Mouse (Mus musculus) embryonic facial prominence, embryonic 14.5 days (tissue): ENCODE measurements around the gene Dhrs4. TPM values are rescaled to one million over a fixed set of nuclear protein-coding genes. Genes with fewer than 3 reads are reported as not detected.

Source experiments
- ATAC-seq: fragments of 200-750 bp; cut with Nextera tagmentation; 2 replicates; pipeline ENCODE4 v1.8.0; 2017; ENCODE audit warnings: low read depth, moderate number of reproducible peaks, moderate TSS enrichment
- DNase-seq: peaks from one replicate; pipeline ENCODE4 v3.0.0-alpha.2; 2015; ENCODE audit warnings: low spot score
- H3K27ac ChIP-seq: fragments of 300-500 bp; sonication (generic); replicated peaks from 2 replicates; pipeline ENCODE4 v1.5.1; 2014; ENCODE audit warnings: low read depth, mild to moderate bottlenecking, low read length, moderate library complexity
- H3K27me3 ChIP-seq: fragments of 300-500 bp; sonication (generic); replicated peaks from 2 replicates; pipeline ENCODE4 v1.6.1; 2014; ENCODE audit warnings: low read length; ENCODE audit not compliant: control insufficient read depth, insufficient read depth
- H3K36me3 ChIP-seq: fragments of 300-500 bp; sonication (generic); 2 replicates; pipeline ENCODE4 v1.6.1; 2014; ENCODE audit warnings: low read length, mixed read lengths; ENCODE audit not compliant: control insufficient read depth, insufficient read depth
- H3K4me1 ChIP-seq: fragments of 300-500 bp; sonication (generic); 2 replicates; pipeline ENCODE4 v1.6.1; 2014; ENCODE audit warnings: antibody characterized with exemption, low read length; ENCODE audit not compliant: control insufficient read depth, insufficient read depth
- H3K4me2 ChIP-seq: fragments of 300-500 bp; sonication (generic); 2 replicates; pipeline ENCODE4 v1.6.1; 2014; ENCODE audit warnings: low read depth, mild to moderate bottlenecking, low read length, moderate library complexity, mixed read lengths
- H3K4me3 ChIP-seq: fragments of 300-500 bp; sonication (generic); 2 replicates; pipeline ENCODE4 v1.5.1; 2014; ENCODE audit warnings: low read depth, mild to moderate bottlenecking, low read length
- H3K9ac ChIP-seq: fragments of 300-500 bp; sonication (generic); 2 replicates; pipeline ENCODE4 v1.6.1; 2014; ENCODE audit warnings: low read depth, mild to moderate bottlenecking, low read length, moderate library complexity, mixed read lengths
- H3K9me3 ChIP-seq: fragments of 300-500 bp; sonication (generic); 2 replicates; pipeline ENCODE4 v1.6.1; 2016; ENCODE audit warnings: low read length; ENCODE audit not compliant: control insufficient read depth
- WGBS: fragments of 180-500 bp; shearing (Covaris S2); extraction: QIAGEN DNeasy Blood & Tissue Kit; methylation state at CpG from one replicate; pipeline ENCODE4 v1.1.7; 2014; 5-methylcytosine and 5-hydroxymethylcytosine counted together
- polyA plus RNA-seq: library from polyadenylated mRNA; unstranded; fragments of >200 nt; fragmentation: Nextera tagmentation; extraction: Ambion mirVana; gene quantifications from 2 replicates; pipeline ENCODE4 v1.2.1, GENCODE M21; 2014

Gene Dhrs4
- polyA plus RNA-seq, 1 experiment from 2014 or later: 47.4 TPM

DNA sequence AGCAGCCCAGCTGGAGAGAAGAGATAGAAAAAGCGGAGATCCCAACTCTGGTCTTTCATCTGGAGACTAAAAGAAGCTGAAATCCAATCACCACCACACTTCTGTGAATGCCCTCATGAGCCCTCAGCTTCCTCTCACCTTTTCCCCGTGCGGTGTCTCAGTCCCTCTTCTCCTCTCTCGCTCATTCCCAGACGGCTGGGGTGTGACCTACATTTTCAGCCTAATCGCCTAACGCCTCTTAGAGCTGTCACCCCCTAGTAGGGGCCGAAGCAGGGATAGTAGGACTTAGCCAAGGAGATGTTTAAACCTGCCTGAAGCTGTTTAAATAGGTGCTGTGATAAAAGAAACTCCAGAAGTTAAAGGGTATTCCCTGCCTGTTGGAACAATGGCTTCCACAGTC lies 46.2 kb downstream of the Dhrs4 start, which contains the start of gene Nrl:
Nrl (minus strand) TSS at position 197 of the 400 bp plus-strand sequence.
- DNase-seq: no peak
- peaks cover 29% of the 10 kb centered on the region for H3K27me3 ChIP-seq
- no peaks in the 10 kb centered on the region for H3K9me3 ChIP-seq
- H3K9ac ChIP-seq: no peak within 1 kb of the TSS
- ATAC-seq: no peak
- WGBS: 32% methylated on average over 8 of the region's 8 CpGs
- H3K4me2 ChIP-seq: no peak within 1 kb of the TSS
- H3K36me3 ChIP-seq: no peaks in the 10 kb centered on the region
- no peak within 1 kb of the TSS for H3K27ac ChIP-seq
- H3K4me1 ChIP-seq: 0 out of 2 replicates have a peak, but pooled peaks cover 2% of the 10 kb centered on the region
- no peak within 1 kb of the TSS for H3K4me3 ChIP-seq

DNA sequence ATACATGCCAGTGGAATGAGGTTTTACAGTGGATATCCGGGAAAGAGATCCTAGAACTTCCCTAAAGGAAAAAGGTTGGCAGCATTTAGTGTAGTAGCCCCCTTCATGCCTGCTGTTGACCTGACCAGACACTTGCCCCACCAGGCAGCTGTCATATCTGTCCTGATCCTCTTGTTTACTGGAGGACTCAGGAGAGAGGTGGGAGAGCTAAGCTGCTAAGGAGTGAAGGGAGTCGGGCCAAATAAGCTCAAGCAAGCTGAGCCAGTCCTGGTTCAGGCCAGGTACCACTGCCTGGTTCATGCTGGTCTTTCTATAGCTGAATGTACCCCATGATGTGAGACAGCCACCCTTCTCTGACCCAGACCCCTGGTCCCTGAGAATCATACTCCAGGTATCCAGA lies 48.1 kb downstream of the Dhrs4 start:
- WGBS: 83% methylated on average over 2 of the region's 2 CpGs
- no peak overlapping the region for H3K4me2 ChIP-seq
- H3K9me3 ChIP-seq: no peaks in the 10 kb centered on the region
- no peak overlapping the region for H3K27ac ChIP-seq
- no peaks in the 10 kb centered on the region for H3K36me3 ChIP-seq
- DNase-seq (no peak), ATAC-seq (no peak)
- H3K4me3 ChIP-seq: no peak overlapping the region
- no peaks in the 10 kb centered on the region for H3K4me1 ChIP-seq
- no peak overlapping the region for H3K9ac ChIP-seq
- peaks cover 16% of the 10 kb centered on the region; the same call in 1 of the 2 replicates for H3K27me3 ChIP-seq

DNA sequence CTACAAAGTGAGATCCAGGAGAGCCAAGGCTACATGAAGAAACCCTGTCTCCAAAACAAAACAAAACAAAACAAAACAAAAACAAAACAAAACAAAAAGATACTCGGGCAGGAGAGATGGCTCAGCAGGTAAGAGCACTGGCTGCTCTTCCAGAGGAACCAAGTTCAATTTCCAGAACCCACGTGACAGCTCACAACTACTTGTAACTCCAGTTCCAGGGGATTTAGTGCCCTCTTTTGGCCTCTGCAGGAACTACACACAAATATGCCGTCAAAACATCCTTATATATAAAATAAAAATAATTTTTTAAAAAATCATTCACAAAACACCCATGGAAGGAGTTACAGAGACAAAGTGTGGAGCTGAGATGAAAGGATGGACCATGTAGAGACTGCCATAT lies 49.4 kb downstream of the Dhrs4 start:
- H3K4me1 ChIP-seq: no peaks in the 10 kb centered on the region
- H3K9ac ChIP-seq: no peak overlapping the region
- no peaks in the 10 kb centered on the region for H3K36me3 ChIP-seq
- H3K9me3 ChIP-seq: no peaks in the 10 kb centered on the region
- peaks cover 8% of the 10 kb centered on the region; the same call in 1 of the 2 replicates for H3K27me3 ChIP-seq
- WGBS: 19% methylated on average over 3 of the region's 3 CpGs
- no peak for ATAC-seq
- H3K27ac ChIP-seq: no peak overlapping the region
- DNase-seq: peak; percentile 28
- no peak overlapping the region for H3K4me3 ChIP-seq
- no peak overlapping the region for H3K4me2 ChIP-seq

DNA sequence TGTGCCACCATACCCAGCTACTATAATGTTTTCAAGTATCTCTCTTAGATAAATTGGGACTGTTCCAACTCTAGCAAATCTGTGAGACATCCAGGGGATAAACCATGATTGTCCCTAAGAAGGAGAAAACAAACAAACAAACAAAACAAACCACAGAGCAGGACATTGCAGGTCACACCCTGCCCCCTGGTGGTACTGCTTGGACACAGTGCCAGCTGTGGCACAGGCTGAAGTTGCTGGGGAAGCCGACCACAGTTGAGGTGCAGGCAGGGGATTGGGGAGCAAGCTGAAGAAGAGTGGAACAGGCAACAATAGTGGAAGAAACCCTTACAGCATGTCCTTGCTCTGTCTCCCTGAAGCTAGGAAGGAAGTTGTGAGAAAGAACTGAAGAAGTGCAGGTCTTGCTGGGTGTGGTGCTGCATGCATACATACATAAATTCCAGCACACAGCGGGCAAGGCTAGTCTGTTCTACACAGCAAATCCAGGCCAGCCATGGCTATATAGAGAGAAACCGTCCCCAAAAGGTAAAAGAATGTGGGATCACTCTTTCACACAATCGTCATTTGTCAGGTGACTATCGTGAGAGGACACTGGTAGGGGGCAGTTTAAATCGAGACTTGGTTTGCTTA lies 57.7 kb downstream of the Dhrs4 start:
- no peak overlapping the region for H3K27ac ChIP-seq

More for the DNA sequence above, 57.7 kb downstream of the Dhrs4 start:
- no peak overlapping the region for H3K9ac ChIP-seq
- H3K4me3 ChIP-seq: no peak overlapping the region
- WGBS: 52% methylated on average over 6 of the region's 6 CpGs
- H3K4me2 ChIP-seq: no peak overlapping the region
- H3K36me3 ChIP-seq: no peaks in the 10 kb centered on the region
- peaks cover 3% of the 10 kb centered on the region for H3K4me1 ChIP-seq
- no peak for ATAC-seq
- DNase-seq: peak; percentile 11
- 0 out of 2 replicates have a peak, but pooled peaks cover 3% of the 10 kb centered on the region for H3K27me3 ChIP-seq
- H3K9me3 ChIP-seq: no peaks in the 10 kb centered on the region

Other genes starting within 250 kb of the Dhrs4 start
- 3.4 and 3.9 TPM in 2 replicates for gene Carmil3, start 11.9 kb downstream of the Dhrs4 start, polyA plus RNA-seq
- 3.7 and 5.2 TPM in 2 replicates for gene Cpne6, start 31.7 kb downstream of the Dhrs4 start, polyA plus RNA-seq
- gene Nrl, start 46.2 kb downstream of the Dhrs4 start, polyA plus RNA-seq: not detected in 2 replicates
- gene Pck2, start 61.5 kb downstream of the Dhrs4 start, polyA plus RNA-seq: 28.1 and 32.7 TPM in 2 replicates
- 55.1 and 57.7 TPM in 2 replicates for gene Dcaf11, start 81.2 kb downstream of the Dhrs4 start, polyA plus RNA-seq
- 1.1 and 1.2 TPM in 2 replicates for gene A730061H03Rik, start 81.6 kb downstream of the Dhrs4 start, polyA plus RNA-seq
- 36.5 and 46.9 TPM in 2 replicates for gene Fitm1, start 96.9 kb downstream of the Dhrs4 start, polyA plus RNA-seq
- 119 and 123 TPM in 2 replicates for gene Psme1, start 99.4 kb downstream of the Dhrs4 start, polyA plus RNA-seq
- gene Emc9, start 106.5 kb downstream of the Dhrs4 start, polyA plus RNA-seq: 9.9 and 12.6 TPM in 2 replicates
- gene Psme2, start 112.4 kb downstream of the Dhrs4 start, polyA plus RNA-seq: 249 TPM in 2 replicates
- gene Rnf31, start 113.0 kb downstream of the Dhrs4 start, polyA plus RNA-seq: 11.7 and 13.7 TPM in 2 replicates
- gene Irf9, start 124.8 kb downstream of the Dhrs4 start, polyA plus RNA-seq: 10.8 and 12.1 TPM in 2 replicates
- gene Rec8, start 139.3 kb downstream of the Dhrs4 start, polyA plus RNA-seq: 2.0 and 2.3 TPM in 2 replicates
- 127 and 134 TPM in 2 replicates for gene Ipo4, start 157.2 kb downstream of the Dhrs4 start, polyA plus RNA-seq
- 0.79 and 2.8 TPM in 2 replicates for gene Gm49378, start 159.1 kb downstream of the Dhrs4 start, polyA plus RNA-seq
- 106 and 108 TPM in 2 replicates for gene Tm9sf1, start 165.0 kb downstream of the Dhrs4 start, polyA plus RNA-seq
- 0.97 and 1.0 TPM in 2 replicates for gene Tssk4, start 171.4 kb downstream of the Dhrs4 start, polyA plus RNA-seq
- 42.6 and 48.3 TPM in 2 replicates for gene Mdp1, start 181.8 kb downstream of the Dhrs4 start, polyA plus RNA-seq
- 49.6 and 54.8 TPM in 2 replicates for gene Gmpr2, start 193.2 kb downstream of the Dhrs4 start, polyA plus RNA-seq
- gene Nedd8, start 193.4 kb downstream of the Dhrs4 start, polyA plus RNA-seq: 524 and 534 TPM in 2 replicates
- 32.2 and 36.2 TPM in 2 replicates for gene Tinf2, start 203.1 kb downstream of the Dhrs4 start, polyA plus RNA-seq
- 7.1 and 8.0 TPM in 2 replicates for gene Tgm1, start 235.2 kb downstream of the Dhrs4 start, polyA plus RNA-seq
- 20.7 and 20.9 TPM in 2 replicates for gene Rabggta, start 243.5 kb downstream of the Dhrs4 start, polyA plus RNA-seq